Mouse (Mus musculus) forebrain, embryonic 11.5 days (tissue): ENCODE measurements around the gene Kcnj16. TPM values are rescaled to one million over a fixed set of nuclear protein-coding genes. Genes with fewer than 3 reads are reported as not detected.

ENCODE experiments used
- ATAC-seq: fragments of 200-750 bp; cut with Nextera tagmentation; replicated peaks from 2 replicates; pipeline ENCODE4 v1.8.0; 2017; ENCODE audit warnings: moderate TSS enrichment; ENCODE audit not compliant: low FRiP score
- DNase-seq: peaks from one replicate; pipeline ENCODE4 v3.0.0-alpha.2; 2017; ENCODE audit warnings: low spot score
- H3K27ac ChIP-seq: fragments of 300-500 bp; sonication (generic); 2 replicates; pipeline ENCODE4 v1.5.1; 2014; ENCODE audit warnings: low read depth, low read length
- H3K27me3 ChIP-seq: fragments of 300-500 bp; sonication (generic); 2 replicates; pipeline ENCODE4 v1.6.1; 2014; ENCODE audit warnings: mild to moderate bottlenecking, low read length, mixed read lengths; ENCODE audit not compliant: control insufficient read depth, insufficient read depth
- H3K36me3 ChIP-seq: fragments of 300-500 bp; sonication (generic); 2 replicates; pipeline ENCODE4 v1.6.1; 2014; ENCODE audit warnings: mild to moderate bottlenecking, low read length, moderate library complexity, mixed read lengths; ENCODE audit not compliant: control insufficient read depth, insufficient read depth
- H3K4me1 ChIP-seq: fragments of 300-500 bp; sonication (generic); replicated peaks from 2 replicates; pipeline ENCODE4 v1.6.1; 2014; ENCODE audit warnings: low read length, mixed read lengths; ENCODE audit not compliant: control insufficient read depth, insufficient read depth
- H3K4me2 ChIP-seq: fragments of 300-500 bp; sonication (generic); 2 replicates; pipeline ENCODE4 v1.6.1; 2014; ENCODE audit warnings: low read depth, mild to moderate bottlenecking, low read length, moderate library complexity, mixed read lengths; ENCODE audit not compliant: severe bottlenecking
- H3K4me3 ChIP-seq: fragments of 300-500 bp; sonication (generic); 2 replicates; pipeline ENCODE4 v1.5.1; 2014; ENCODE audit warnings: low read depth, low read length
- H3K9ac ChIP-seq: fragments of 300-500 bp; sonication (generic); 2 replicates; pipeline ENCODE4 v1.6.1; 2014; ENCODE audit warnings: low read length
- H3K9me3 ChIP-seq: fragments of 300-500 bp; sonication (generic); 2 replicates; pipeline ENCODE4 v1.6.1; 2016; ENCODE audit warnings: low read length, mixed read lengths; ENCODE audit not compliant: control insufficient read depth
- WGBS: fragments of 180-500 bp; shearing (Covaris S2); extraction: QIAGEN DNeasy Blood & Tissue Kit; methylation state at CpG from one replicate; pipeline ENCODE4 v1.1.7; 2014; 5-methylcytosine and 5-hydroxymethylcytosine counted together
- polyA plus RNA-seq: library from polyadenylated mRNA; unstranded; fragments of >200 nt; fragmentation: Nextera tagmentation; extraction: Ambion mirVana; gene quantifications from 2 replicates; pipeline ENCODE4 v1.2.1, GENCODE M21; 2014

Kcnj16 gene
- polyA plus RNA-seq, 1 experiment from 2014 or later: 0.05 TPM

GRCm38 (mm10) chr11:110968901-110969300 is 1.1 kb downstream of the Kcnj16 start:
- no peaks in the 10 kb centered on the region for H3K36me3 ChIP-seq
- no peaks in the 10 kb centered on the region for H3K9me3 ChIP-seq
- no peaks in the 10 kb centered on the region for H3K27me3 ChIP-seq
- no peak overlapping the region for H3K9ac ChIP-seq
- H3K4me2 ChIP-seq: no peak overlapping the region
- H3K4me1 ChIP-seq: no peaks in the 10 kb centered on the region
- DNase-seq: no peak
- ATAC-seq: no peak
- H3K27ac ChIP-seq: no peak overlapping the region
- H3K4me3 ChIP-seq: no peak overlapping the region

- no peaks in the 10 kb centered on the region for H3K9me3 ChIP-seq
- no peaks in the 10 kb centered on the region for H3K36me3 ChIP-seq
- ATAC-seq (no peak), DNase-seq (no peak)
- H3K4me3 ChIP-seq: no peak overlapping the region
- H3K27me3 ChIP-seq: no peaks in the 10 kb centered on the region
- H3K27ac ChIP-seq: no peak overlapping the region
- no peak overlapping the region for H3K9ac ChIP-seq
- 86% methylated on average over 1 of the region's 1 CpGs for WGBS
- H3K4me2 ChIP-seq: no peak overlapping the region
- no peaks in the 10 kb centered on the region for H3K4me1 ChIP-seq
Observed at GRCm38 (mm10) chr11:110985508-110985907, 17.7 kb downstream of the Kcnj16 start.

GRCm38 (mm10) chr11:110985949-110986348 is 18.1 kb downstream of the Kcnj16 start:
- no peaks in the 10 kb centered on the region for H3K36me3 ChIP-seq
- H3K9ac ChIP-seq: no peak overlapping the region
- no peak overlapping the region for H3K4me2 ChIP-seq
- no peak overlapping the region for H3K4me3 ChIP-seq
- H3K27ac ChIP-seq: no peak overlapping the region
- H3K4me1 ChIP-seq: no peaks in the 10 kb centered on the region
- ATAC-seq: no peak
- 46% methylated on average over 3 of the region's 3 CpGs for WGBS
- no peak for DNase-seq
- H3K9me3 ChIP-seq: no peaks in the 10 kb centered on the region
- no peaks in the 10 kb centered on the region for H3K27me3 ChIP-seq

GRCm38 (mm10) chr11:110993616-110994015 is 25.8 kb downstream of the Kcnj16 start:
- no peaks in the 10 kb centered on the region for H3K27me3 ChIP-seq
- H3K4me3 ChIP-seq: no peak overlapping the region
- H3K4me2 ChIP-seq: no peak overlapping the region
- H3K36me3 ChIP-seq: no peaks in the 10 kb centered on the region
- H3K9me3 ChIP-seq: no peaks in the 10 kb centered on the region
- H3K9ac ChIP-seq: no peak overlapping the region
- DNase-seq (no peak), ATAC-seq (no peak)
- no peaks in the 10 kb centered on the region for H3K4me1 ChIP-seq
- H3K27ac ChIP-seq: no peak overlapping the region
- 69% methylated on average over 4 of the region's 4 CpGs for WGBS

GRCm38 (mm10) chr11:110997211-110997610 is 29.4 kb downstream of the Kcnj16 start:
- ATAC-seq (no peak), DNase-seq (no peak)
- Histone ChIP-seq H3K4me2 (no peak overlapping the region), H3K9me3 (no peaks in the 10 kb centered on the region), H3K36me3 (no peaks in the 10 kb centered on the region), H3K4me1 (no peaks in the 10 kb centered on the region), H3K4me3 (no peak overlapping the region), H3K27me3 (no peaks in the 10 kb centered on the region), H3K27ac (no peak overlapping the region), H3K9ac (no peak overlapping the region)
- WGBS: 43% methylated on average over 9 of the region's 9 CpGs

GRCm38 (mm10) chr11:111005103-111005502 is 37.3 kb downstream of the Kcnj16 start:
- 84% methylated on average over 3 of the region's 3 CpGs for WGBS
- Histone ChIP-seq H3K4me2 (no peak overlapping the region), H3K27ac (no peak overlapping the region), H3K36me3 (no peaks in the 10 kb centered on the region), H3K4me3 (no peak overlapping the region), H3K9me3 (no peaks in the 10 kb centered on the region), H3K4me1 (no peaks in the 10 kb centered on the region), H3K9ac (no peak overlapping the region), H3K27me3 (no peaks in the 10 kb centered on the region)
- DNase-seq (no peak), ATAC-seq (no peak)

- no peaks in the 10 kb centered on the region for H3K9me3 ChIP-seq
- no peaks in the 10 kb centered on the region for H3K36me3 ChIP-seq
- H3K27ac ChIP-seq: no peak overlapping the region
- no peak overlapping the region for H3K4me2 ChIP-seq
- H3K9ac ChIP-seq: no peak overlapping the region
- ATAC-seq (no peak), DNase-seq (no peak)
- H3K4me3 ChIP-seq: no peak overlapping the region
- WGBS: 79% methylated on average over 3 of the region's 3 CpGs
- H3K4me1 ChIP-seq: no peaks in the 10 kb centered on the region
- H3K27me3 ChIP-seq: no peaks in the 10 kb centered on the region
Observed at GRCm38 (mm10) chr11:111009471-111009870, 41.6 kb downstream of the Kcnj16 start.

- Histone ChIP-seq H3K4me2 (no peak overlapping the region), H3K4me1 (no peaks in the 10 kb centered on the region), H3K36me3 (no peaks in the 10 kb centered on the region), H3K27me3 (no peaks in the 10 kb centered on the region), H3K9ac (no peak overlapping the region), H3K27ac (no peak overlapping the region), H3K4me3 (no peak overlapping the region), H3K9me3 (no peaks in the 10 kb centered on the region)
- WGBS: 97% methylated on average over 3 of the region's 3 CpGs
- DNase-seq (no peak), ATAC-seq (no peak)
Observed at GRCm38 (mm10) chr11:111016206-111016605, 48.4 kb downstream of the Kcnj16 start.

GRCm38 (mm10) chr11:111020211-111020610 is 52.4 kb downstream of the Kcnj16 start:
- no peak overlapping the region for H3K9ac ChIP-seq
- no peak for ATAC-seq
- H3K4me1 ChIP-seq: no peaks in the 10 kb centered on the region
- H3K9me3 ChIP-seq: no peaks in the 10 kb centered on the region
- H3K4me3 ChIP-seq: no peak overlapping the region
- DNase-seq: no peak
- H3K36me3 ChIP-seq: no peaks in the 10 kb centered on the region
- H3K27me3 ChIP-seq: no peaks in the 10 kb centered on the region
- H3K27ac ChIP-seq: no peak overlapping the region
- WGBS: 42% methylated on average over 2 of the region's 2 CpGs
- H3K4me2 ChIP-seq: no peak overlapping the region
